Mouse (Mus musculus) adrenal gland, adult 8-10 months (tissue): ENCODE measurements around the gene Zdhhc9. TPM values are rescaled to one million over a fixed set of nuclear protein-coding genes. Genes with fewer than 3 reads are reported as not detected.

ENCODE experiments used
- DNase-seq: peaks from one replicate; pipeline ENCODE4 v3.0.0; 2022
- total RNA-seq, 4 experiments: library from RNA; stranded (reverse); gene quantifications; 2 replicates each; pipeline ENCODE4 v1.2.4; 2022

Gene Zdhhc9
- total RNA-seq, 4 experiments from 2014 or later, result 18.7 to 21.9 (median 20.2) TPM

GRCm38 (mm10) chrX:48170368-48170767, 38.3 kb downstream of the Zdhhc9 start:
- DNase-seq, result no peak

DNA sequence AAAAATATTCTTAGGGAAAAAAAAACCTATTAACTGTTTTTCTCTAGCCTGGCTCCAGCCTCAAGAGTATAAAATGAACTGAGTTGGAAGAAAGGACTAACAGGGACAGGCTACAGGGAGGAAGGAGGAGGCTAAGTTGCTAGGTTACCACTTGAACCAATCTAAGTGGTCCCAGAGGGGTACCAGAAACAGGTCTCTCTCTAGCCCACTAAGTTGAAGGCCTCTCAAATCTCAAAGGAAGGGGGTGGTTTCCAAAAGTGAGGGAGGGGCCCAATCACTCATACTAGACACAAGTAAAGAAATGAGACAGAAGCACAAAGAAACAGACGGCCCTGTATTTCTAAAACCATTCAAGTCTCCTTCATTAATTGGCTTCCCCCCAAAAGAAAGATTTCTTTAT, 38.8 kb downstream of the Zdhhc9 start:
- DNase-seq, result no peak

GRCm38 (mm10) chrX:48158229-48158919, 50.3 kb downstream of the Zdhhc9 start:
- DNase-seq, result no peak

DNA sequence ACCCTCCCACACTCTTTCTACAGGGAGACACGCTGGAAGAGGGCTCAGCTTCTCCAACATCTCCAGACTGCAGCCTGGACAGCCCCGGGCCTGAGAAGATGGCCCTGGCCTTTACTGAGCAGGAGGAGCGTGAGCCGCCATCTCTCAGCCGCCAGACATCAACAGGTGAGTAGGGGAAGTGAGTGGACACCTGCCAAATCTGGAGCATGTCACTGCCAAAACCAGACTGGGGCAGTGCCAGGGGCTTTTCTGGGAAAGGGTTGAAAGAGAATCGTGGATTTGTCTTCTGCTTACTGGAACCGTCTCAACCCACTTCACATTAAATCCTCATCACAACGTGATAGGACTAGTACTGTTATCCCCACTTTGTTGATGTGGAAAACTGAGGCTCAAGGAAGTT, 51.3 kb downstream of the Zdhhc9 start:
- no peak for DNase-seq

DNA sequence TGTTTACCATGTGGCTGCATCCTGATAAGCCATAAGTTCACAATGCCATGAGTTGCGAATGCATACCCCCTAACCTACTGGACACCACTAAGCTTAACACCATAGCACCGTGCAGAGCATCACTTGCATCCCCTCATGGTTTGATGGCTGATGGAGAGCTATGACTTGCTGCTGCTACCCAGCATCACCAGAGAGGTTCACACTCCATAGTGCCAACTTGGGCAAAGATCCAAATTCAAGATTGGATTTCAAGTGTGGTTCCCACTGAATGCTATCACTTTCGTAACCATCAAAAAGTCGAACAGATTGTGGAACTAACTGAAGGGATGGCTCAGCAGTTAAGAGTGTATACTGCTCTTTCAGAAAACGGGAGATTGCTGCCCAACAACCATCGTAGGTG, 53.2 kb downstream of the Zdhhc9 start:
- no peak for DNase-seq

- DNase-seq, result no peak
Measured at GRCm38 (mm10) chrX:48153949-48154348, 54.7 kb downstream of the Zdhhc9 start.

- DNase-seq, result no peak
Measured at GRCm38 (mm10) chrX:48153414-48153813, 55.3 kb downstream of the Zdhhc9 start.

- DNase-seq, result no peak
Measured at GRCm38 (mm10) chrX:48152106-48152505, 56.6 kb downstream of the Zdhhc9 start.

DNA sequence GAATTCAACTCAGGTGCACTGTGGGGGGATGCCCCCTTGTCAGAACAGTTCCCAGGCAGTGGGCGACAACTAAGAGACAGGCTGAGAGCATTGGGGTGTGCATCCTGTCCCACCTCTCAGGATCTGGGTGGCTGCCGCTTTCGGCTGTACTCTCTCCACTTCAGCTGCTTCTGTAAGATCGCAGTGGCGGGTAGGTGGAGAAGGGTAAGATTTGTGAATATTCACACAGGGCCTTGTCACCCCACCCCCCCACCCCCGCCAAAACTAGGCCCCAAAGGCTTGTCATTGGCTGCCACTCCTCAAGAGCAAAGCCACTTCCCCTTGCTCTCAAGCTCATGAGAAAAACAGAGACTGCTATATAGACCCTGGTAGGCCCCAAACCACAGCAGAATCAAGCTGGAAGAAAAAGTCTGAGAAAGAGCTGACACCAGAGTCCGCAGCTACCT, 60.9 kb downstream of the Zdhhc9 start:
- DNase-seq, result no peak

GRCm38 (mm10) chrX:48147226-48147625, 61.5 kb downstream of the Zdhhc9 start:
- no peak for DNase-seq

GRCm38 (mm10) chrX:48146262-48146661, 62.4 kb downstream of the Zdhhc9 start, which contains the start of gene Sash3:
Gene Sash3 (plus strand): TSS chrX:48146436.
- DNase-seq, result no peak

DNA sequence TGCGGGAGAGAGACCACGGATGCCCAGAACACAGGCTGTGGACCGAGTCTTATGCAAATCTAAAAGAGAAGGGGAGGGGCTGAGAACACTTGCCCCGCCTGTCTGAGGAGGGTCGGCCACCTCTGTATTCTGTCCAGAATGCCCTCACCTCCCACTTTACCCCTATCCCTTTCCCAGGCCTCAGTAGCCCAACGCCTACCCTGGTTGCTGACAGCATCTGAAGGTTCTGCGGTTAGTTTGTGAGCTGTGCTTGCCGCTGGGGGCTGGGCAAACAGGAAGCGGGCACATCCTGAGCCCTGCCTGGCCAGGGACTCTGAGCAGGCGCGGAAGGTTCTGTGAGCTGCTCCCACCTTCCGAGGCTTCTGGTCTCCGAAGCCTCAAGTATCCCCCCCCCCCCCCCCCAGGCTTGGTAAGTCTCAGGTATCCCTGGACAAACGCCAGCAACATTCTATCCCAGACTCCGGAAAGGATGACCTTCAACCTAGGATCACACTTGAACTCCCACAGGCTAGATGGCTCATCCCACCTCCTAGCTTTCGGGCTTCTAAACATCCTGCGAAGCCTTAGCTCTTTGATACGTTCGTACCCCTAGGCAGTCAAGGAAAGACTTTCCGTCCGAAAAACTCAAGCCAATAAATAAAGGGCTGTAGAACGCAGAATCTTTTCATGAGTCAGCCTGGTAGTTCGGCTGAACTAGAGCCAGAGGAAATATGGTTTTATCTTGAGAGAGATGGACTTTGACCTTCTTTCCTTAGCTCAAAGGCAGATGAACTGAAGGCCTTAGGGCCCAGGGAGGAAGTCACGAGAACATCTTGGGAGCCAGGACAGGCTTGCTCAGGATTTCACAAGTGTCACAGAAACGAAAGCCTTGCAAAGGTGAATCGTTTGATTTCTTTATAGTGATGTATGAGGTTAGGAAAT, 65.0 kb downstream of the Zdhhc9 start:
- DNase-seq, result no peak

DNA sequence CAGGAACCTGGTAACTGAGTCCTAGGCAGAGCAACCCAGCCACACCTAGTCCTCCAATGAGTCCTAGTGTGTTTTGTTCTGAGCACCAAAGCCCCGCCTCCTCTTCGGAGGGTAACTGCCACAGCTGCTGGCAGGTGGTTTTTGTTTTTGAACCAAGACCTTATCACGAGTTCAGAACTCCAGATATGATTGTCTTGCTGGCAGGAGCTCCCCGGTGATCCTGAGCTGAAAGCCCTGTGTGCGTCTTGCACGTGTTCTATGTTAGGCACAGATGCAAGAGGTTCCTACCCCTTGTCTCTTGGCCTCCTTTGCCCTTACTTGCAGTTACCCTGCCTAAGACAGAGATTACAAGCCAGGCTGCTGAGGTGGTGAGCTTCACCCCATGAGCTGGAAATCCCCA, 67.2 kb downstream of the Zdhhc9 start:
- no peak for DNase-seq

- no peak for DNase-seq
Measured at GRCm38 (mm10) chrX:48140286-48140877, 68.3 kb downstream of the Zdhhc9 start.

- DNase-seq, result no peak
Measured at GRCm38 (mm10) chrX:48139368-48140285, 69.1 kb downstream of the Zdhhc9 start.

GRCm38 (mm10) chrX:48138539-48139275, 70.0 kb downstream of the Zdhhc9 start:
- no peak for DNase-seq

- DNase-seq, result no peak
Measured at GRCm38 (mm10) chrX:48138011-48138410, 70.7 kb downstream of the Zdhhc9 start.

GRCm38 (mm10) chrX:48136935-48137334, 71.7 kb downstream of the Zdhhc9 start:
- DNase-seq, result no peak

- DNase-seq, result no peak
Measured at GRCm38 (mm10) chrX:48129167-48129566, 79.5 kb downstream of the Zdhhc9 start.

- DNase-seq, result no peak
Measured at GRCm38 (mm10) chrX:48127502-48128218, 81.0 kb downstream of the Zdhhc9 start.
